Mouse (Mus musculus) midbrain, embryonic 10.5 days (tissue): ENCODE measurements around the gene Scn10a. TPM values are rescaled to one million over a fixed set of nuclear protein-coding genes. Genes with fewer than 3 reads are reported as not detected.

Experiments
- DNase-seq: peaks from one replicate; pipeline ENCODE4 v3.0.0-alpha.2; 2017; ENCODE audit warnings: low spot score
- H3K27ac ChIP-seq: fragments of 300-500 bp; sonication (generic); replicated peaks from 2 replicates; pipeline ENCODE4 v1.5.1; 2016; ENCODE audit warnings: mild to moderate bottlenecking
- H3K27me3 ChIP-seq: fragments of 300-500 bp; sonication (generic); 2 replicates; pipeline ENCODE4 v1.6.1; 2016; ENCODE audit warnings: low read depth, mild to moderate bottlenecking; ENCODE audit not compliant: poor library complexity, severe bottlenecking
- H3K36me3 ChIP-seq: fragments of 300-500 bp; sonication (generic); 2 replicates; pipeline ENCODE4 v1.6.1; 2016; ENCODE audit warnings: mild to moderate bottlenecking, moderate library complexity
- H3K4me1 ChIP-seq: fragments of 300-500 bp; sonication (generic); 2 replicates; pipeline ENCODE4 v1.6.1; 2016
- H3K4me3 ChIP-seq: fragments of 300-500 bp; sonication (generic); 2 replicates; pipeline ENCODE4 v1.5.1; 2016; ENCODE audit warnings: mild to moderate bottlenecking, moderate library complexity
- H3K9me3 ChIP-seq: fragments of 300-500 bp; sonication (generic); replicated peaks from 2 replicates; pipeline ENCODE4 v1.6.1; 2016; ENCODE audit warnings: mild to moderate bottlenecking
- WGBS: fragments of 180-500 bp; shearing (Covaris S2); methylation state at CpG from one replicate; pipeline ENCODE4 v1.1.7; 2016; 5-methylcytosine and 5-hydroxymethylcytosine counted together
- polyA plus RNA-seq: library from polyadenylated mRNA; unstranded; fragments of >200 nt; fragmentation: Nextera tagmentation; extraction: Ambion mirVana; gene quantifications from 2 replicates; pipeline ENCODE4 v1.2.1, GENCODE M21; 2016

Gene Scn10a
- polyA plus RNA-seq: 0.19 TPM in 1 of 2 replicates, not detected in the other

GRCm38 (mm10) chr9:119719222-119719621 lies at the start of gene Scn10a:
Gene Scn10a (minus strand): TSS chr9:119719322.
- Histone ChIP-seq H3K27me3 (no peaks in the 10 kb centered on the region), H3K4me3 (no peak within 1 kb of the TSS), H3K36me3 (no peaks in the 10 kb centered on the region), H3K4me1 (no peaks in the 10 kb centered on the region), H3K27ac (no peak within 1 kb of the TSS), H3K9me3 (no peaks in the 10 kb centered on the region)
- 88% methylated on average over 11 of the region's 11 CpGs for WGBS
- no peak for DNase-seq

- no peaks in the 10 kb centered on the region for H3K9me3 ChIP-seq
- no peaks in the 10 kb centered on the region for H3K36me3 ChIP-seq
- no peak overlapping the region for H3K4me3 ChIP-seq
- no peaks in the 10 kb centered on the region for H3K27me3 ChIP-seq
- H3K27ac ChIP-seq: no peak overlapping the region
- H3K4me1 ChIP-seq: no peaks in the 10 kb centered on the region
- 42% methylated on average over 7 of the region's 7 CpGs for WGBS
- DNase-seq: peak; percentile 36
These were observed 49.5 kb upstream of the Scn10a start for GRCm38 (mm10) chr9:119768585-119768984.

GRCm38 (mm10) chr9:119760226-119760625 lies 41.1 kb upstream of the Scn10a start:
- Histone ChIP-seq H3K27me3 (no peaks in the 10 kb centered on the region), H3K9me3 (peaks cover 8% of the 10 kb centered on the region), H3K4me1 (no peaks in the 10 kb centered on the region), H3K4me3 (no peak overlapping the region), H3K27ac (no peak overlapping the region), H3K36me3 (no peaks in the 10 kb centered on the region)
- WGBS: 88% methylated on average over 3 of the region's 3 CpGs
- no peak for DNase-seq

GRCm38 (mm10) chr9:119759457-119759856 lies 40.3 kb upstream of the Scn10a start:
- Histone ChIP-seq H3K4me1 (no peaks in the 10 kb centered on the region), H3K9me3 (peaks cover 8% of the 10 kb centered on the region), H3K27ac (no peak overlapping the region), H3K27me3 (no peaks in the 10 kb centered on the region), H3K36me3 (no peaks in the 10 kb centered on the region), H3K4me3 (no peak overlapping the region)
- WGBS: 76% methylated on average over 1 of the region's 1 CpGs
- no peak for DNase-seq

GRCm38 (mm10) chr9:119751507-119751906 lies 32.4 kb upstream of the Scn10a start:
- Histone ChIP-seq H3K4me1 (no peaks in the 10 kb centered on the region), H3K27me3 (no peaks in the 10 kb centered on the region), H3K9me3 (0 out of 2 replicates have a peak, but pooled peaks cover 4% of the 10 kb centered on the region), H3K27ac (no peak overlapping the region), H3K4me3 (no peak overlapping the region), H3K36me3 (no peaks in the 10 kb centered on the region)
- 14% methylated on average over 5 of the region's 5 CpGs for whole genome bisulfite sequencing
- DNase-seq: no peak

- no peaks in the 10 kb centered on the region for H3K36me3 ChIP-seq
- 0 out of 2 replicates have a peak, but pooled peaks cover 4% of the 10 kb centered on the region for H3K9me3 ChIP-seq
- H3K4me3 ChIP-seq: no peak overlapping the region
- no peaks in the 10 kb centered on the region for H3K27me3 ChIP-seq
- 88% methylated on average over 9 of the region's 9 CpGs for WGBS
- no peak for DNase-seq
- no peak overlapping the region for H3K27ac ChIP-seq
- H3K4me1 ChIP-seq: no peaks in the 10 kb centered on the region
These were observed 30.0 kb upstream of the Scn10a start for GRCm38 (mm10) chr9:119749112-119749511.

GRCm38 (mm10) chr9:119743900-119744299 lies 24.8 kb upstream of the Scn10a start:
- Histone ChIP-seq H3K27me3 (no peaks in the 10 kb centered on the region), H3K36me3 (no peaks in the 10 kb centered on the region), H3K4me1 (no peaks in the 10 kb centered on the region), H3K9me3 (0 out of 2 replicates have a peak, but pooled peaks cover 4% of the 10 kb centered on the region), H3K27ac (no peak overlapping the region), H3K4me3 (no peak overlapping the region)
- WGBS: 88% methylated on average over 4 of the region's 4 CpGs
- no peak for DNase-seq

GRCm38 (mm10) chr9:119743312-119743711 lies 24.2 kb upstream of the Scn10a start:
- Histone ChIP-seq H3K36me3 (no peaks in the 10 kb centered on the region), H3K4me3 (no peak overlapping the region), H3K4me1 (no peaks in the 10 kb centered on the region), H3K27me3 (no peaks in the 10 kb centered on the region), H3K27ac (no peak overlapping the region), H3K9me3 (0 out of 2 replicates have a peak, but pooled peaks cover 4% of the 10 kb centered on the region)
- 97% methylated on average over 3 of the region's 3 CpGs for WGBS
- DNase-seq: no peak

- H3K36me3 ChIP-seq: no peaks in the 10 kb centered on the region
- H3K9me3 ChIP-seq: no peaks in the 10 kb centered on the region
- H3K4me1 ChIP-seq: no peaks in the 10 kb centered on the region
- WGBS: 49% methylated on average over 5 of the region's 5 CpGs
- H3K4me3 ChIP-seq: no peak overlapping the region
- H3K27me3 ChIP-seq: no peaks in the 10 kb centered on the region
- DNase-seq: no peak
- H3K27ac ChIP-seq: no peak overlapping the region
These were observed 22.1 kb upstream of the Scn10a start for GRCm38 (mm10) chr9:119741101-119741786.

GRCm38 (mm10) chr9:119728412-119729097 lies 9.4 kb upstream of the Scn10a start:
- Histone ChIP-seq H3K4me1 (peaks cover 30% of the 10 kb centered on the region), H3K36me3 (no peaks in the 10 kb centered on the region), H3K9me3 (no peaks in the 10 kb centered on the region), H3K27ac (no peak overlapping the region), H3K4me3 (no peak overlapping the region), H3K27me3 (no peaks in the 10 kb centered on the region)
- DNase-seq: no peak
- WGBS: 90% methylated on average over 11 of the region's 11 CpGs

GRCm38 (mm10) chr9:119726990-119727389 lies 7.9 kb upstream of the Scn10a start:
- 91% methylated on average over 4 of the region's 4 CpGs for WGBS
- Histone ChIP-seq H3K4me1 (peaks cover 25% of the 10 kb centered on the region), H3K36me3 (no peaks in the 10 kb centered on the region), H3K27me3 (no peaks in the 10 kb centered on the region), H3K4me3 (no peak overlapping the region), H3K9me3 (no peaks in the 10 kb centered on the region), H3K27ac (no peak overlapping the region)
- no peak for DNase-seq

GRCm38 (mm10) chr9:119725293-119725862 lies 6.3 kb upstream of the Scn10a start:
- DNase-seq: no peak
- Histone ChIP-seq H3K4me1 (peaks cover 9% of the 10 kb centered on the region), H3K27me3 (no peaks in the 10 kb centered on the region), H3K9me3 (no peaks in the 10 kb centered on the region), H3K27ac (no peak overlapping the region), H3K4me3 (no peak overlapping the region), H3K36me3 (no peaks in the 10 kb centered on the region)
- WGBS: 79% methylated on average over 6 of the region's 6 CpGs

GRCm38 (mm10) chr9:119706700-119707099 lies 12.4 kb downstream of the Scn10a start:
- DNase-seq: peak; percentile 71
- H3K4me1 ChIP-seq: no peaks in the 10 kb centered on the region
- WGBS: 11% methylated on average over 6 of the region's 6 CpGs

More at GRCm38 (mm10) chr9:119706700-119707099, 12.4 kb downstream of the Scn10a start:
- Histone ChIP-seq H3K9me3 (no peaks in the 10 kb centered on the region), H3K36me3 (no peaks in the 10 kb centered on the region), H3K27ac (no peak overlapping the region), H3K4me3 (no peak overlapping the region), H3K27me3 (no peaks in the 10 kb centered on the region)
